Mouse (Mus musculus): ENCODE results near the gene Cfap299.
"Not testable (repeated sequence)": the region's sequence is repeated elsewhere in the genome, so short reads cannot be mapped to it uniquely, and the experiment has no call there.

The Cfap299 gene

DNA sequence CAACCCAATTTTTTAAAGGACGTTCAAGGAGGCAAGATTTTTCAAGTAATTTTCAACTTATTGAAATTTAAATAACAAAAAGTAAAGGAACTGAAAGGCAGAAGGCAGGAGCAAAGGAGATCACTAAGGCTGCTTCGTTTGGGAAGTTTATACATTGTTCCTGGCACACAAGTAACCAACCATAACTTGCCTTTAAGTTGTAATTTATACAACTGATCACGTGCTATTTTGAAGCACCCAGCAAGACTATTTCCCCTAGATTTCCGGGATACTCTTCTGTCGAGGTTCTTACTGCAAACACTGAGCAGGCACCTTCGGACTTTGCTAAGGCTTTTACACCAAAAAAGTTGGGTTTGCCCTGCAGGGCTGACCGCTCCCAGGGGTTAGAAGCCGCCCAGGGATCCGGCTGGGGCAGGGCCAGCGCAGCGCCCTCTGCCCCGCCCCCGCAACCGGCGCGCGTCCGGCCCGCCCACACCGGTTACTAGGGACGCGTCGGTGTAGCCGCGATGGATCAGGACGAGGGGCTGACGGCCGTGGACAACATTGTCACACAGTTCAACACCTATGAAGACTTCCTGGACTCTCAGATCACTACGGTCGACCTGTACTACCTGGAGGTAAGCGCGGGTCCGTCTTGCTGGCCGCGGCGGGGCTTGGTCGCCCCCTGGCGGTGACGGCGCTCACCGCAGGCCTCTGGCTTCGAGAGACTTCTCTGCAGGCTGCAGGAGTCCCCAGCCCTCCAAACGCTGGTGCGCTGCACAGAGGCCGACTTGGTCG is at the start of gene Cfap299:
Gene Cfap299 (plus strand): TSS at position 457 of the 777 bp plus-strand sequence.
- peak; percentile 54 to 81 for DNase-seq (ENCODE audit: low spot score in 2 of 2)

DNA sequence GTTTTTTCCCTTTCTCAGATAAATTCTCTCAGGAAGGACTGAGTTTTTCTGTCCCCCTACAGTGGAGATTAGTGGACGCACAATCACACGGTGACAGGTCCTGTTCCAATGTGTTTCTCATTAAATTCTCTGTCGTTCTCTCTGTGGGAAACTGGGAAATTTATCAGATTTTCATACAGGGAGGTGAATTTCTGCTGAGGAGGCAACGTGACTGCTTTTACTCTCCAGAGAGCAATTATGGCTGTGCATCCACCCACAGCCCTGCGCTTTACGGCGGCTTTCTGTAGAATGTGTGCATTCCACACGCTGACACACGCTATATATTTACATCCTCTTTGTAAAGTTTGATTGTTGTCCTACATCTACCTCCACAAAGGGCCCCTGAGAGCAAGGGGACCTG is 47.1 kb upstream of the Cfap299 start:
- no peak for DNase-seq (ENCODE audit: low spot score in 2 of 2)

DNA sequence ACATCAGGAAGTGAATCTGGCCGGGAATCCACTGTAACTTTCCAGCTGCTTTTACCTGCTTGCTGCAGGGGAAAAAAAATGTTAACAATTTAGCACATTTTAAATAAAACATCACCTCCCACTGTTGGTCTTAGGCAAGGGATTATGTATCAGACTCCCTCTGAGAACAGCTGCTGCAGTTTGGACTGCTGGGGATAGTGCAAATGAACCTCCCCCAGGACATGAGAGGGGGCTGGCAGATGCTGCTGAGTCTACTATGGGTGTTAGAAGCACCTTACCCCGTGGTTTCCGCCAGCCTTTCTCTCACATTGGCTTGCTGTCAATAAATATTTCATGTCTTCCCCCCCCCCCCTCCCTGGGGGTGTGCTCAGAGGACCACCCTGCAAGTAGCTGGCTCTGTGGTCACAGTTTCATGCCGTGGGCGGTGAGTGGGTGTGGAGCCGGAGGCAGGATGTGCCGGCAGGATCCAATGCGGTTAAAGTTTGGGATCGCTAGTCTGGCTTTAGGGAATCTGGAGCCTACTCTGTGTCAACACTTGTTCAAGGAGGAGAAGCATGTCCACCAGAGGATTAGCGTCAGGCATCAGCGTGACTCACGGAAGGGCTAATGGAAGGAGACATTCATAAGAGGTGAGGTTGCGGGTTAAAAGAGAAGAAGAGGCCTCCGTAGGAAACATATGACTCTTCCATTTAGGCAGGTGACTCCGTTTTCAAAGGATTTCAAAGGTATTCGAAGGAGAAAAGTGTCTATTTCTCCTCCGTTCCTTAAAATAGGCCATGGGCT is 45.2 kb upstream of the Cfap299 start:
- no peak for DNase-seq (ENCODE audit: low spot score in 2 of 2)

DNA sequence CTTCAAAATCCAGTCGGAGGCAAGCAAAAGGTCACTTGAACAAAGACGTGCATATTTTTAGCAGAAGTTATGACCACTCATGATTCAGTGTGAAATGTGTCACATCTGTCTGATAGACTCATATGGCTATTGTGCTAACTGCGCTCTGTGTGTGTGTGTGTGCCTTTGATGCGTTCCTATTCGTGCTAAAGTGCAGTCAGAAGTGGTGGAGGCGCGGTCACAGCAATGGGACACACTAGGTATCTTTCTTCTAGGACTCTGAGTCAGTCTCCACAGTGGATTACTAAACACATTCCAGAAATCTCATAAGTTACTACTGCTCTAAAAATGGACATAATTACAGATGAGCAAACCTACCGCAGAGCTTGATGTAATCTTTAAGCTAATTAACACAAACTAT is 38.5 kb upstream of the Cfap299 start:
- no peak for DNase-seq (ENCODE audit: low spot score in 2 of 2)

DNA sequence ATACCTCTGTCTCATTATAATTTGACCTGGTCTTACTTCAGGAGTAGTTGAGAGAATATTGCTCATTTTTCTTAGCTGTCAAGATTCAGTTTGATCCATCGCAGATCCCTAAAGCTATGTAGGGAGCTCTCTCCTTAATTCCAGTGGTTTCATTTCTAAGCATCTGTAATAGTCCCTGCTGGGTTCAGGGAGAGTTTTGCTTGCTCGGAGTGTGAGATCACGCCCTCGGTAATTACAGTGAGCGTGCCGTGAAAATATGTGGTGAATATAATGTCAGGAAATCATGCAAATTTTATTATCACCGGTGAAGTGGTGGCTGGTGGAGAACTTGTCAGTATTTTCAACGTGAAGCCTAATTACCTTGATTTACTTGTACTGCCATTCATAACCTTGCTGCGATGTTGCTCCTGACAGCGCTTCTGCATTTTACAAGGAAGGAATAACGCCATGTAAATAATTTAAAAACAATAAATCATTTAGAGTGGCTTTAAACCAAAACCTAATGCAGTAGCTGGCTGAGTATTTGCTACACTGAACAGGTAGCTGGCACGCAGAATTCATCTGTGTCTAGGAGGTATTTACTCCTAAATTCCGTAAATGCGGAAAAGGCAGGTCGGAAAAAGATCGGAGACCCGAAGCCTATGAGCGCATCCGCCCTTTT is 36.6 kb upstream of the Cfap299 start:
- no peak for DNase-seq (ENCODE audit: low spot score in 2 of 2)

DNA sequence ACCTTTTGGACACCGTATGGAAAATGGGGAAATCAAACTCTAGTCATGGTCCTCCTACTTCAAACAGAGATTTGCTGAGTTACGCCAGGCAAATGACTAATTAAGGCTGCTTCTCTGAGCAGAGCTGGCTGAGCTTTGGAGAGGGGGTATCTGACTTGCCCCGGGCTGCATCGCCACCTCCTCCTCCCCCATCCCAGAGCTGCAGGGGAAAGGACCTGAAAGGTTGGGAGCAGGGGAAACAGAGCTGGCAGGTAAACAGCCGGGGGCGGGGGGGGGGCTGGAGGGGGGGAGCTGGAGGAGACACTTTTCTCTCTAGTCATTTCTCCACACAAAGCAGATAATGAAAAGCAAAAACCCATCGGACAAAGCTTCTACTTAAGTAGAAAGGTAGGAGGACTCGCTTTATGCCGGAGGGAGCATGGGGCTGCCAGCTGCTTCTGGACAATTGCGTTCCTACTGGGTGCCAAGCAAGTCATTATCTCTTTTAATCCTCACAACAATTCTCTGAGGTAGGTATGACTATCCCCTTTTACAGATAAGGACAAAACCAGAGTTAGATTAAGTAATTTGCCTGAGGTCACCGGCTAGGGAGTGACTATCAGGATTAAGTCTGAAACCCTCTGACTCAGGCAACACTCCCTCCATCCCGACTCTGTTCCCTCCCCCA is 35.9 kb upstream of the Cfap299 start:
- no peak for DNase-seq (ENCODE audit: low spot score in 2 of 2)

DNA sequence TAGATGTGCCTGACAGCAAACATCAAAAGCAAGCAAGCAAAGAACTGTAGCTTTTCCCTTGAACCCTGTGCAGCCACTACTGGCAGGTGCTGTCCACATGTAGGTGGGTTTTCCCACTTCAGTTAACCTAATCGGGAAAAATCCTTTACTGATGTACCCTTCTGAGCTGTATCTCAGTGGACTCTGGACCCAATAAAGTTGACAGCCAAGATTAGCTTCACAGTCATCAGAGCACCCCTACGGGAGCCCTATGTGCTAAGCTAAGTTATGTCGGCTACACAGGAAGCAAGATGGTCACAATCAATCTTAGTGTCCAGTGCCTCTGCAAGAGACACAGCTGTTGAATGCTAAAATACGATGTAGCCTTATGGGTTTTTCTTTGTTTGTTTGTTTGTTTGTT is 29.0 kb upstream of the Cfap299 start:
- DNase-seq (ENCODE audit: low spot score in 2 of 2) = no peak

DNA sequence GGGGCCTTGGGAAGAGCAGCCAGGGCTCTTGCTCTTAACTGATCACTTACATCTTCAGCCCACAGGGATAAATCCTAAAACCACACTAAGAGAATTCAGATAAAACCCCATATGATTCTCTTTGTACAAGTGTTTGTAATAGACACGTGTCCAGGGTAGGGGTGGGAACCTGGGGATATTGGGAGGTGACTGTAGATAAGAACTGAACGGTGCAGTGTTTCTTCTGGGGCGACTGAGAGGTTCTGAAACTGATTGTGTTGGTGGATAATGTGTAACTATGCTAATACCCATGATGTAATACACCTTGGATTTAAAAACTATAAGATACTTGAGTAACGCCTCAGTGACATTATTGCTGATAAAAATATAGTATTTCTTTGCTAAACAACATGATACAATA is 23.4 kb upstream of the Cfap299 start:
- DNase-seq (ENCODE audit: low spot score in 2 of 2) = no peak

DNA sequence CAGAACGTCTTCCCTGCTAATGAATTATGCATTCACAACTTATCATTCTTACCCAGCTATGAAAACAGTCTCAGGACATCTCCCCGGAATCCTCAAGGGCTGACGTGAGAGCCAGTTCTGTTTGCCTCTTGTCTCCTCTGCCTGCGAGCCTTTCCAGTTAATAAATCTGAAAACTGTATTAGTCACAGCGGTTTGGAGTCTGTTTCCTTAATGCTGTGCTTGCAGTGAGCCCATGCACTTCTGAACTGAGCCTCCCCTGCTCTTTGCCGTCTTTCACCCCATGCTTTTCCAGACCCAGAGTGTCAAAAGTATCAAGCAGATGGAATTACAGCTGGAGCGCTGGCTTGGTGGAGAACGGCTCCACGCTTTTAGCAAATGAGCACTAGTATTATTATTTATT is 22.6 kb upstream of the Cfap299 start:
- no peak for DNase-seq (ENCODE audit: low spot score in 2 of 2)

DNA sequence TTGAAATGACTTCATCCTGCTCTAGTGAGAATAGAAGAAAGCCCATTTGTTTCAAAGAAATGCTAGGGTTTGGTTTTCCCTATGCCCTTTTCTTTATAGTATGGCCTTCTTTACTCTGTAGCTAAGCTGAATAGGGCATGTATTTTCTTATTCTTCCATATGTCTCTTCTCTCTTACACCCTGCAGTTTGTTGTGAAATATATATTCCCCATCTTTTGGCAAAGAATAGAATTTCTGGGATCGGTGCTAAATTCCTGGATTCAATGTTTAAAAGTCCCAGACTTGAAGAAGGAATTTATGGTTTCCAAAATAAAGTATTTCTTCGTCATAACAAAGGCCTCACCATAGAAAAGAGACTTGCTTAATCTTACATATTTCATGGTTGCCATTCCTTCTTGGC is 2.5 kb upstream of the Cfap299 start:
- no peak for DNase-seq (ENCODE audit: low spot score in 2 of 2)

DNA sequence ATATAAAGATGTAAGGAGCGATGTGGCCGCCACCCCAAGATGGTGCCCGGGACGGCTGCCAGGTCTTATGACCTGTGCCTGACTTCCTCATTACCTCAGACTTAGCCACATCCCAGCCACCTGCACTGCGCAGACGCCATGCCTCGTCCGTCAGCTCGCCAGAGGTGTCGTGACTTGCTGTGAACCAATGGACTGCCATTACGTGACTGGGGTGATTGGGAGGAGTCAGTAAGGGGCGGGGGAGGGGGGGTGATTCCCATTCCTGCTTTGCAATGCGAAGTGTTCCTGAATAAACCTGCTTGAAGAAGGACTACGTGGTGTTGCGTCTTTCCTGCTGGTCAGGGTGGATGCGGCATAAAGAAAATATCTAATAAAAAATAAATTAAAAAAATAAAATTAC is 14.6 kb downstream of the Cfap299 start:
- not testable (repeated sequence) for DNase-seq (ENCODE audit: low spot score in 2 of 2)

DNA sequence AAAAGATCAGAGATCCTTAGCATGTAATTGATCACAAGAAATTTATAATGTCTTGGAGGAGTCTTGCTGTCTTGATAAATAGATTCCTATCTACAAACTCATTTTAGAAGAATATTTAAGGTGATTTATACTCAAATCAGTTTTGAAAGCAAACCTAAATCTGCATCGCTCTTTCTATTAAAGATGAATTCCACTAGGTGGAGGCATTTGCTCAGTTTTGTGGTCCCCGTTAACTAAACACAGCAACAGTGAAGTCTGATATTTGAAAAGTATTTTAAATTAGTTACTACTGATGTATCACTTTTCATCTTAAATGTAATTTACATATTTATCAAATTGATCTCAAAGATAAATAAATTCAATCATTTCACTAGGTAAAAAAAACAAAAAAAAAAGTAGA is 15.5 kb downstream of the Cfap299 start:
- no peak for DNase-seq (ENCODE audit: low spot score in 2 of 2)

DNA sequence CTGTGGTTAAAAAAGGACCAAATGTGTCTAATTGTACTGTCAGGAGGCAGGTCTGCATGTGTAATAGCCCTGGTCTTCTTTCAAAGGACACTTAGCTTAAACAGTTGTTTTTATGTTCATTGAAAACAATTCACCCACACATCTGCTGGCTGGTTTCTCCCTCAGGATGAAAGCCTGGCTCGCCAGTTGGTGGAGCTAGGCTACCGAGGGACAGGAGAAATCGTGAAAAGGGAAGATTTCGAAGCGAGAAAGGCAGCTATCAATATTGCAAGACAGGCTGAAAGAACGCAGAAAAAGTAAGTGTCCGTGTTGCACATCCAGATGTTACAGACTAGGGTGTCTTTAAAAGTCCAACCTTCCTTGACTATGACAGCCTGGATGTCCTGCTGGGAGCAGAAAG is 17.0 kb downstream of the Cfap299 start:
- no peak for DNase-seq (ENCODE audit: low spot score in 2 of 2)

DNA sequence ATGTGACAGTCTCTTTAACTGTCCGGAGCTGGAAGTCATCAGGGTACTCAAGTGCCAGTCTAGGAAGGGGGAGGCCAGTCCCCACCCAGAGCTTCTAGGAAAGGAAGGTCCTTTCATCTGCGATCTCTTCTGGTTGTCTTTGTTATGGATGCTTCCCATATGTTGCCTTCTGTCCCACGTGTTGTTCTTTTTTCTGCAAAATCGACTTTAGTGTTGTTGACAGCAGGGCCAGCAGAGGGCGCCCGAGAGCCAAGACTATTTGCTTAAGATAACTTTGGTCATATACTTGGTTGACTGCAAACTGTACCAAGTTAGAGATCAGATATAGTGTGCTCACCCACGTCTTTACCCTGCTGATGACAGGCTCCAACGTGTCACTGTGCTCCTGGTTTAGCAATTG is 19.5 kb downstream of the Cfap299 start:
- DNase-seq (ENCODE audit: low spot score in 2 of 2) = peak; percentile 58 to 82

DNA sequence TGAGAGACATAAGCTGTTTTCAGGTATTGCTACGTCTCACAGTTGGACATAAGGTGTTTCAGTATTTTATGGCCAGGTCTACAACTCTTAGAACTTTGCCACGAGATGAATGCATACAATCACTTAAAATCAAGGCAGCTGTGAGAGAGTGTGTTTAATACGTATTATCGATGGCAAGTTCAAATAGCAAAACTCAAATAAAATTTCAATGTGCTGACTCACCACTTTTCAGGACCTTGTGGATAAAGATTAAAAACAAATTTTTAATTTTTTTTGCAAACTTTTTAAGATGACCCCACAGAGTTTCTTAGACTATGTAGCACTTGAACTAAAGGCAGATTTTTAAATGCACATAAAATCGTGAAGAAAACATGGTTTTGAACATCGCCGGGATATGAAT is 30.8 kb downstream of the Cfap299 start:
- DNase-seq (ENCODE audit: low spot score in 2 of 2) = no peak

DNA sequence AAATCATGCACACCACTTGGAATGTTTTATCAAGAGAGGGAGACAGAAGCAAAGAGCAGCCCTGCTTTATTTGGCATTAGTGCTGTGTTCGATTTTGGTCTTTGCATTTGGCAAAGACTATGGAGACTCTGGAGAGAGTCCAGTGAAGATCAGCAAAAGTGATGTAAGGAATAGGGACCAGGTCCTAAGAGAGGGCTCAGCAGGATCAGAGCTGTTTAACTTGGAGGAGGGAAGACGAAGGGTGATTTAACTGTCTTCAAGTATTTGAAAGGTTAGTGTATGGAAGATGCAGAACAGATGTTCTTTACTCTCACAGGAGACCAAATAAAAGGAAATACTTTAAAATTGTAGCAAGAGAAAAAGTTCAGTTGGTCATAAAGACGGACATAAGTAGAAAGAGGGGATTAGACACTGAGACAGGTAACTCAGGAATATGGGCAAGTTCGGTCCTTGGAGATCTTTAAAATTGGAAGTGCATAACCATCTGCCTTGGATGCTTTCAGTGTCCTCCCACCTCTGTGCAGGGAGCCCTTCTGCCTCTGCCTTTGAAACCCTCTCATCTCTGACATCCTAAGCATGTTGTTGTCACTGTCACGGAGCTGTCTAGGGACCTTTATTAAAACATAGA is 31.8 kb downstream of the Cfap299 start:
- no peak for DNase-seq (ENCODE audit: low spot score in 2 of 2)

DNA sequence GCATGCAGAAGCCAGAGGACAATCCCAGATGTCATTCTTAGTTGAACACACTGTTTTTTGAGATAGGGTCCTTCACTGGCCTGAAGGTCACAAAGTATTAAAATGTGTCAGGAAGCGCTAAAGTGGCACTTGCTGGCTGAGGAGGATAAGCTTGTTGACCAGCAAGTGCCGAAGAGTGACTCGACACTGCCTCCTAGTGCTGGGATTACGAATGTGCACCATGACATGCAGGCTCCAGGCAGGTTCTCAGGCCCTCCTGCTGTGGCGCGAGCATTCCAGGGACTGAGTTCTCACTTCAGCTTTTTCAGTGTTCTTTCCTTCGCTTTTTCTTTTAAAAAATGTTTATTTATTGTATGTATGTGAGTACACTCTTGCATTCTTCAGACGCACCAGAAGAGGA is 34.3 kb downstream of the Cfap299 start:
- DNase-seq (ENCODE audit: low spot score in 2 of 2) = no peak

DNA sequence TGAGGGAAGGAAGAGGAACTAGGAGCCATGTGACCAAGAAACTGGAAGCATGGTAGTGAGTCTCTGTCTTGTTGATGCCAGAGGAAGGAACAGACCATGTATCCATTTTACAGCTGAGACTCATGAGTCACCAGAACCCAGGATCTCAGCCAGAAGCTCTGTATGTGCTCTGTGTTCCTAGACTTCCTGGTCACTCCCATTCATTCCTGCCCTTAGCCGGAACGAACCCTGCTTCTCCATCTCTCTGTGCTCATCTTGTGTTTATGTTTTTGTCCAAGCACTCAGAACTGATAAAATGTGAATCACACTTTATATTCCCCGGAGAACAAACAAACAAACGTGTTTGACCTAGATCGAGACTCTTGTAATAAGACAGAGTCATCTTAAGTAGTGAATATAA is 36.2 kb downstream of the Cfap299 start:
- no peak for DNase-seq (ENCODE audit: low spot score in 2 of 2)

DNA sequence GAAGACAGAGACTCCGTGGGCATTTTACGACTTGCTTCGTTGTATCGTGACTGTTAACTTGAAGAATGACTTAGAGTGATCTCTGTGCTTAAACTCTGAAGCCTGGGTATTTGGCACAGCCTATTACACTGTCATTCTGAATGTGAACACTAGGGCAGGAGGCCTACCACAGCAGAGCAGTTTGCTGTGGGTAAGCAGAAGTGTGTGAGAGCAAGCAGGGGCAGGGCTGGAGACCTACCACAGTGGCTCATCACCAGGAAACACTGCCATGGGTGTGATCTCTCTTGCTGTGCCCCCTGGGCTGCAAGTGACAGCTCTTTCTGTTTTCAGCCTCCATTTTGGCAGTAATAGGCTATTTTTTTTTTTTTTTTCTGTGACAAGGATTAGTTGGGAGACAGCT is 39.7 kb downstream of the Cfap299 start:
- DNase-seq (ENCODE audit: low spot score in 2 of 2) = no peak

DNA sequence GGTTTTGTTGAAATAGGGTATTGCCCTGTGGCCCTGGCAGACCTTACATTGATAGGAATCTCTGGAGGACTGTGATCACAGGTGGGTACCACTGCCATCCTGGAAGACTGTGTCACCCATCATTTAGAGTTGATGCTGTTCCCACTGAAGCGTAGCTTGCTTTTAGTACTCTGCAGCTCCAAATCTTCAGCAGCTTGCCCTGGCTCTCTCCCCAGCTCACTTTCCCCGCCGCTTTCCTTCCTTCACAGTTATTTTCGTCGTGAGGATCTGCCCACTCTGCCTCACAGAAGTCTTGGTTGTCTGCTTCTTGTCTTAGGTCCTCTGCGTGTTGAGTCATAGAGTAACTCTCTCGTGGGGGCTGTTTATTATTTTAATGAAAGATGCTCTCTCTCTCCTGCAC is 40.3 kb downstream of the Cfap299 start:
- peak; percentile 25 to 30 for DNase-seq (ENCODE audit: low spot score in 2 of 2)

DNA sequence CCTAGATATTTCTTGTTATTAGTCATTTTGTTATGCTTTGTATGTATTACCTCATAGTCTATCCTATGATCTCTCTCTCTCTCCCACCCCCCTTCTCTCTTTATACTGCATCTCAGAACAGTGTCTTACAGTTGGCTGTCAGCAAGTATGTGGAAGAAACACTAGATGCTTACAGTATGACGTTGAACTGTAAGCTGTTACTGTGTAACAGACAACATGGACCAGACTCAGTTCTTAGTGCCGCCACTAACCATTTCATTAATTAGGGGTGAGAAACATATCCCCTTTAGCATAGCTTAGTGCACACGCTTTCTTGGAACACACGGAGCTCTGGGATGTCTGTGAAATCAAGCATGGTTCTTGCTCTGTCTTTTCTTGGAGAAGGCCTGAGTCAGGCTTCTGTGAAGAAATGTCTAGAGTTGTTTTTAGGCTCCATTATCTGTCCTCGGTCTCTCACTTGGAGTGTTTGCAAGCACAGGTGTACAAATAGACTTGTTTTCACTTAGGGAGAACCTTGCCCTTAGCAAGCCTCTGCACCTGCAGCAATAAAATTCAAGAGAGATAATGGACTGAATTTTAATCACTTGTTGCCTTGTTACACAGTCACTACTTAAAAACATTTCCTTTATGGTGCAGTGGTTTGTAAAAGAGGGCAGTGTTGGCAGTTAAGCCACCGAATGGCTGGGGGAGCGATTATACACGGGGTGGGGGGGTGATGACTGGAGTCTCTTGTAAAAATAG is 47.1 kb downstream of the Cfap299 start:
- no peak for DNase-seq (ENCODE audit: low spot score in 2 of 2)
